Mouse (Mus musculus) heart, postnatal 14 days (tissue): ENCODE measurements around the gene Rbpj. TPM values are rescaled to one million over a fixed set of nuclear protein-coding genes. Genes with fewer than 3 reads are reported as not detected.
A peak's percentile ranks its signal among the peaks of the same experiment; 100 is the strongest.

Source experiments
- DNase-seq, 2 experiments: peaks; one replicate each; pipeline ENCODE4 v3.0.0; 2021 to 2022
- intact Hi-C: fragments of 180-260 bp; cut with DNase I; formaldehyde crosslinking; loops from one replicate; pipeline ENCODE4 v1.15.1; 2025
- total RNA-seq, 2 experiments: library from RNA; stranded (reverse); gene quantifications; 2 replicates each; pipeline ENCODE4 v1.2.3; 2021

The Rbpj gene
- total RNA-seq, 2 experiments from 2014 or later, result 28.6 to 33.9 TPM

DNA sequence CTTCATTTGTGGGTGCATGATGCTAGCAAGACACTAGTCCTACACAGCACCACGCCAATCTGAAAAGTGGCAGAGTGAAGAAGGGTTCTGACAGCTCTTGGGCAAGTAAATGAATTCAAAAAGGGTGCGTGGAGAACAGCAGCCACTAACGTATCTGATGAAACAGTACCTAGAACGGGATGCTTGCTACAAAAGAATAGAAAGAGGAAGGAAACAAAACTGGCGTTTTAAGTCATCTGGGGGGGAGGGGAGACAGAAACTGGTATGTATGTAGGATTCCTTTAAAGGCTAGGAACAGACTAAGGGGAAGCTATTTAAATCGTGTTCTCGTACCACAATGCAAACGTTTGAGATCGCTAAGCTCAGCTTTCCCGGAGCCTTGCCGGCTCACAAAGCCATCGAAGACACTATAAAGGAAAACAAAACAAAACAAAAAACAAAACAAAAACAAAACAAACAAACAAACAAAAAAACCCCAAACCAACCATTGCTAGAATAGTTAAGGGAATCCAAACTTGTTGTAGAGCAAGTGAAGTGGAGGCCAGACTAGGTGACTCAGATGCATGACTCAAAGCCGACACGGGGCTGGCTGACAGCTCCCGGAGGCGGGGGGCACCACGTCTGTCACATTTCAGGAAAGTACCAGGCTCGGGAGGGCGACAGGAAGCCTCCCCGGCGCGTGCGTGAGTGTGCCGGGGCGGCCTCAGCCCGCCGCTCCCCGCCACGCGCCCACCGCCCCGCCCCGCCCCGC is 122.6 kb downstream of the Rbpj start:
- no peak for DNase-seq
- intact Hi-C loops, result loop anchor here (2.0 kb wide), 1 partner anchor 116 kb away; no protein-coding TSS in a partner anchor

DNA sequence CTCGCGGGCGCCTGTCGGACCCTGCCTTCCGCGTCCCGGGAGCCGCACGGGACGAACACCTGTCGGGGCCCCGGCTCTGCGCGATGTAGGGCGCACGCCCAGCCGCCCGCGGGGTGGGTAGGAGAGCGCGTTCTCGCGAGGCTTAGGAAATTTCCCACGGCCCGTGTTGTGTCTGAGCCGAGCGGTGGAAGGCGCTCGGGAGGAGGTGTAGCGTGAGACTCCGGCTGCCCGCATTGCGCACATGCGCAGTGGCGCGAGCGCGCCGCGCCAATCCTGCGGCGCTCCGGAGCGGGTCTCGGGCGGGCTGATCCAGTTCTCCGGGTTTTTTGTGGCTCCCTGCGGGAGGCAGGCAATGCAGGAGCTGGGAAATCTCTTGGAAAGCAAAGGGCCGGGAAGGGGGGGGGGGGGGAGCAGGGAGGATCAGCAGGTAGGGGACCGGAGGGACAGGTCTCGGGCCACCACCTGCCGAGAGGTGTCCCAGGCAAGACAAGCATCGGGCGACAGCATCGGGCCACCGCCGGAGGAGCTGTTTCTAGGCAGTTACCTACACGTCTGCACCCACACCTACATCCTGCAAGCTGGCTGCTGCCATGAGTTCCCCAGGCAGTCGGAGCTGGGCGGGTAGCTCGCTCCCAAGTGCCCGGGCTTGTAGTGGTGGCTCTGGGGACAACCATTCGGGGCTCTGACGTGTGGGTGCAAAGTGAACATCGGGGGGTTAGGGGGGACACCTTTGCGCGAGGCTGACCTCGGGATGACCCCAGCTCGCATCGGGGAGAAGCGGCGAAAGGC is 123.4 kb downstream of the Rbpj start:
- peak; percentile 98 for DNase-seq
- intact Hi-C loops, result loop anchor here (2.0 kb wide), 1 partner anchor 117 kb away; no protein-coding TSS in a partner anchor

DNA sequence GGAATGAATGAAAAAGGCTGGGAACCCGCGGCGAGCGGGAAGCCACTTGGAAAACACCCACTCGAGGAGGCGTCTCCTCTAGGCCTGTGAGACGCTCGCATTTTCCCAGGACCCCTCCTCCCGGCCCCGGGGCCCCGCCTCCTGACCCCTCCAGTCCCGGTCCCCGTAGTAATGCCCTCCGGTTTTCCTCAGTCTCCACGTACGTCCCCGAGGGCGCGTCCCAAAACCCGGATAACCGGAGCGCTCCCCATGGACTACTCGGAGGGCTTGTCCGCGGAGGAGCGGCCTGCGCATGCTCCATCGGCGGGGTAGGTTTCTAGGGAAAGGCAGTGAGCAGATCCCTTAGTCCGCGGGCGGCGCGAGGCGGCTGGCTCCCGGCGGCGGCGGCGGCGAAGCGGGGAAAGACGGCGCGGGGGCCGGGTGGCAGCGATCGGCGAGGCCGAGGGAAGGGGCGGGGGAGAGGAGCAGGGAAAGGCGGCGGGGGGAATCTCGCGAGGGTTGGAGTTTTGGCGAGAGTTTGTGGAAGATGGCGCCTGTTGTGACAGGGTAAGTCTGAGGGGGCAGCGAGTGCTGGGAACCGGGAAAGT is 124.3 kb downstream of the Rbpj start:
- intact Hi-C loops, result loop anchor here (5.0 kb wide), 1 partner anchor 758 kb away; the partner anchor contains the start of gene Anapc4
- DNase-seq, result peak; percentile 98

DNA sequence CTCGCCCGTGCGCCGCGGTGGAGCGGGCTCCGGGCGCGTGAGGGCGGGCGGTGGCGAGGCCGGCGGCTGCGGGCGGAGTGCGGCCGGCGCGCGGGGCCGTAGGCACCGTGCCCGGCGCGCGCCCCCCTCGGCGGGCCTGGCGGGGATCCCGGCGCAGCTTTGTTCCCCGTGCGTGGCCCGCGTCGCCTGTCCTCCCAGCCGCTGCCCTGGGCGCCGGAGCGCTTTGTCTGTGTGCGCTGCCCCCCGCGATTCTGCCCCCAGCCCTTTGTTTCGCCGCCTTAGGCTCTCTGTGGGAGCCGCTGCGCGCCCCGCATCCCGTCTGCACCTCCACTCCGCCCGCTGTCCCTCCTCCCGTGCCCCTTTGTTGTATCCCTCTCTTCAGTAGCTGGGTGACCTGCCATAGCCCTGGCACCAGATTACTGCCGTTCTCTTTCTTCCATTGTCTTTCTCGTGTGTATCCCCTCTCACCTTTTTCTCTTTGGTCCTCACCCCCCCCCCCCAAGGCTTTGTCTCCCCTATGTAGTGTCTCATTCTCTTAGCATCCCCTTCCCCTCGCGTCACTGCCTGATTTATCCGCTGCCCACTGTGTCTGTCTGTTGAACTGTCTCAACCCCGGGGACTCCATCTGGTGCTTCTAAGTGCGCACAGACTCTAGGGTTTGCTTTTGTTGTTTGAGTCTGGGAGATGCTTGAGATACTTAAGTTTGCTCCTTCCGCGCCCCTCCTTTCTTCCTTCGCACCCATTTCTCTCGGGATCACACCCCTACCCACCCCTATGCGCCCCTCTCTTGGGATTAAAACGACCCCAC is 125.1 kb downstream of the Rbpj start:
- peak; percentile 8 to 32 for DNase-seq
- intact Hi-C loops, result loop anchor here (5.0 kb wide), 1 partner anchor 759 kb away; the partner anchor contains the start of gene Anapc4

DNA sequence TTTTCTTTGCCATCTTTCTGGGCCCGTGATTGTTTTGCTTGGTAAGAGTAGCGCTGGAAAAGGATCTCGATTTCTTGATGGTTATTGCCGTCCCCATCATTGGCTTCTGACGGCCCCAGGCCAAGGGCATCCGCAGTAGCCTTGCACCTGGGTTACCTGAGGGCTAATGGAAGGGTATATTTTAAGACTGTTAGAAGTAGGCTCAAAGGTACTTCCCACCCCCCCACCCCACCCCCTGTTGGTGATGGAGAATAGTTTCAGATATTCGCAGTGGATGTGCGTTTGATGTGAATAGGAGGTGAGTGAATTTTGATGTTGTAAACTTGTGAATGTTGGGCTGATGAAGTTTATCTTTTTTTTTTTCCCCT is 125.7 kb downstream of the Rbpj start:
- DNase-seq, result no peak
- intact Hi-C loops, result loop anchor here (5.0 kb wide), 1 partner anchor 759 kb away; the partner anchor contains the start of gene Anapc4

DNA sequence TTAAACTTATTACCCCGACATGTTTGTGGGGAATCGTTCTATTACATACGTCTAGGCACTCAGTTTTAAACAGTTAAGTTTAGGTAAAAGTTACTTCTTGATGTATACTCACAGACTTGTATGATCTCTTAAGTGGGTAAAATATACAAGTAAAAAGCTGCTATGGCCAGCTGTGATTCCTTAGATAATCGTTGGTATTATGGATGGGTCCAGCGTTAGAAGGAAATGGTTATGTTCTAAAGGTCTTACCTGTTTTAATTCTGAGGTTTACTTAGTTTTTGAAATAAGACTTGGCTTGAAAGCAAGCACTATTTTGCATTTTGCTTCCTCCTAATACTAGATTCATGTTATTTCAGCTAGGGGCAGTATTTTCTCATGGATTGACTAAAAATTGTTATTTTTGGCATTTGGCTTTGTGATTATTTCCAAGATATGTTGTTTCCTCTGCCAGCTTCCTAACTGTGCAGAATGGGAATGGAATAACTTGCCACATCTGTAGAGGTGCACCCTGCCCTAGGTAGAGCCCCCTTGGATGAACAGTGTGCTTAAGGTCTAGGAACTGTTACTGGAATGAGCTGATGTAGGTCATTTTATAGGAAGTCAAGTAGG is 127.2 kb downstream of the Rbpj start:
- DNase-seq, result no peak
- intact Hi-C loops, result loop anchor here (5.0 kb wide), 1 partner anchor 761 kb away; the partner anchor contains the start of gene Anapc4

DNA sequence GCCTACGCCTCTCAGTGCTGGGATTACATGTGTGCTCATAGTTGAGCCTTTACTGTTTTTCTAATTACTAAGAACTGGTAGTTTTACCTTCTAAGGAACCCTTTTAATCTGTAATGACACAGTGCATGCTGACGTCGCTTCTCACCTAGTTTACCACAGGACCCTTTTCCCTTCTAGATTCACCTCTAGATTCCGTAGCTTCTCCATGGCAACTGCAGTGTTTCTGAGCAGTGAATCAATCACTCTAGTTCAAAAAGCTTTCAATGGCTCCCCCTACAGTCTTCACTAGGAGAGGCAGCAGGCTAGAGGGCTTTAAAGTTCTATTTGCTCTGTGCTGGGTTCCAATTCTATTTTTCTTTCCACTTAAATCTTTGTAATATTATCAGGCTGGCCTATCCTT is 128.3 kb downstream of the Rbpj start:
- DNase-seq, result peak; percentile 15 to 37
- intact Hi-C loops, result loop anchor here (2.0 to 5.0 kb wide), 2 partner anchors 239 to 762 kb away; partner anchors contain the start of gene Anapc4

DNA sequence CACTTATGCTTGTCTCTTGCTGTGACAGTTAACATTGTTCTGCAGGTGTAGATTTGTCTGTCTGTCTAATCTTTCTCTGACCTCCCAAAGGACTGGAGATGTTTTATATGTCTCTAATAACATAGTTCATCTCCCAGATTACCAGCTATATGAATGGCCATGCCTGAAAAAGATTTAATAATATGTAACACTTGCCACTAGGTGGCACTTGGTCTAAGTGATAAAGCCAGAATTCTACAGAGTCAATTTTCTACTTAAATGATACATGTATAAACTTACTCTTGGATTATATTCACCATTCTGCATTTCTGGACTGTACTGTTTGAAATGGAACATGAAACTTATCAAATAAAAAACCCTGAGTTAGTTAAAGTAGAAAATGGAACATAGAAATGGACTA is 132.6 kb downstream of the Rbpj start:
- no peak for DNase-seq
- intact Hi-C loops, result no loop called here

DNA sequence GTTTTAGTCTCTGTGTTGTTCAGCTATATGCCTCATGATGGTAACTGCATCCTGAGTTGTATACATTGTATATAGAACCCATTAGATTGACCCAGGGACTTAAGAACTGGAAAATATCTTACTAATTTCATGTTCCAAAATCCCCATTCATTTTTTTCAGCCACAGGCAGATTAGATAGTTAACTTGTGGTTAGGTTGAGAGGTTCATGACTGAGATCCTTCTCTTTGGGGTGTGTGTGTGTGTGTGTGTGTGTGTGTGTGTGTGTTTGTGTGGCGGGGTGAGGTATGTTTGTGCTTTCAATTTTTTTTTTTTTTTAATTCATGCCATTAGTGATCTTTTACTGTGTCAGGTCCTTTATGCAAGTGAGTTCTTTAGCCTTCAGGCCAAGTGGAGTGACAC is 133.2 kb downstream of the Rbpj start:
- intact Hi-C loops, result no loop called here
- DNase-seq, result no peak

DNA sequence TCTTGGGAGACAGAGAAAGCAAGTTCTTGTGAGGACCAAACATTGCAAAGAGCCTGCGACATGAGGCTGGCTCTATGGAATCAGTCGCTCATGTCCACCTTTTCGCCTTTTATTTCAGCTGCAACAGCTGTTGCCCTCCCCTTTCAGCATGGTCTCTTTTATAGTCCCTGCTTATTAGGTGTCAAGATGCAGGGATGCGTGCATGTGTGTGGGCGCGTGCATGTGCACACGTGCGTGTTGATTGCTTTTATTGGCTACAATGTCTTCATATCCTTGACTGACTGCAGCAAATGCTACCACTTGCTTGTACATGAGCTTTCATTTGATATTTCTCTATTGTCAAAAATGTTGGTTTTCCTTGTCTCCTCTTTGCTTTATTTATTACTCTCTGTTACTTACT is 136.2 kb downstream of the Rbpj start:
- intact Hi-C loops, result no loop called here
- no peak for DNase-seq

DNA sequence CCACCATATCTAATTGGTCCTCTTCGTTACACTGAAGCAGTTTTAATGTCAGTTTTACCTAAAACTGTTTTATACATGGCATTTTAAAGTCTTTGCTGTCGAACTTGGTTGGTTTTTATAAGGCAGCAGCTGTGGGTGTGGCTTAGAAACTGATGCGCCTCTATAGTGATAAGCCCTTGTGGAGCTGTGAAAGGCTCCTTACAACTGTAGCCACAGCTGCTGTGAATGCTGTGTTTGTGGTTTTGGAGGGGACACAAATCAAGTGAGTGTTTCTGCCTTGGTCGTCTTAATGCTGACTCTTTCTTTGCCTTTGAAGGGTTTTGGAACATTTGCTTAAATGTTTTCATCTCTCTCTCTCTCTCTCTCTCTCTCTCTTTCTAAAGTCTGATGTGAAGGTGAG is 139.5 kb downstream of the Rbpj start:
- intact Hi-C loops, result no loop called here
- DNase-seq, result no peak

DNA sequence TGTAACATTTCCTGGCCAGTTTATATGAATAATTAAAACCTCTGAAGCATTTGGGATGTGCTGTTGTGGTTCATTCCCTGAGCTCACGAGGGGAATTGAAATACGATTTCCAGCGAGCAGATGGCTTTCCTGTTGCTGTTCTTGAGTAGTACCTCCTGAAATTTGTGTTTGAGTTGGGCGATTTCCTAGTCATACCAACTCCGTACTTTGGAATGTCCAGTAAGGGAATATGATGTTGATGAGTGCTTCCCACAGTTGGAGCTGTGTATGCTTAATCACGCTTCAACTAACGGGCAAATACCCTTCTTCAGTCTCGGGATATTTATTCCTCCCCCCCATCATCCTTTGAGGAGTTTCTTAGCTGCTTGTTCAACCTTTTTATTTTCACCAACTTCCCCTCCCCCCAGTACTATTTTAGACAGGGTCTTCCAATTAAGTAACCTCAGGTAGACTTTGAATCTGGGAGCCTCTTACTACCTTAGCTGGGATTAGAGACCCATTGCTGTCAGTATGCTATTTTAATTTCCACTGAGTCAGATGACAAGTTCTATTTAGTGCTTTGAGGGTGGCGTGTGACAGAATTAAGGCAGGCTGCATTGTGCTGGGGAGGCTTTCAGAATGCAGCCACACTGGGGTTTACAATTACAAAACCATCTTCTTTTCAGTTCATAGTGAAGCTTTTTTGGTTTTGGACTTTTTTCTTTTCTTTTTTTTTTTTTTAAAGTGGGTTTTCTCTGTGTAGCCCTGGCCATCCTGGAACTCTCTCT is 141.5 kb downstream of the Rbpj start:
- intact Hi-C loops, result no loop called here
- no peak for DNase-seq

DNA sequence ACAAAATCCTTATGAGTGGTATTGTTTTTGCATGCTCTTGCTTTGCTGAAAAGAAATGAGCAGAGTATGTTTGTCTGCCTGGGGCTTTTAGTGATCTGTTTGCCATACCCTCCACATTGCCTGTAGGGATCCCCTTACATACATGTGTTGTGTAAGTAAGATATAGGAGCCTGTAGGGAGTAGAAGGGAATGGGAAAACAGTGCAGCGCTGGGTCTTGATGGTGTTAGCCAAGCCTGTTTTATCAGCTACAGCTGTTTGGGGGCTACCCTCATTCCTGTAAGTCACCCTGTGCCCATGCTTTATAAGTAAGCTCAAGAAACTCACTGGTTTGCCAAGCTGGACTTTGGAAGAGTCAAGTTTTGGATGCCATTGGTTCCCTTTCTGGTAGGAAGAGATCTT is 152.9 kb downstream of the Rbpj start:
- intact Hi-C loops, result no loop called here
- no peak for DNase-seq

DNA sequence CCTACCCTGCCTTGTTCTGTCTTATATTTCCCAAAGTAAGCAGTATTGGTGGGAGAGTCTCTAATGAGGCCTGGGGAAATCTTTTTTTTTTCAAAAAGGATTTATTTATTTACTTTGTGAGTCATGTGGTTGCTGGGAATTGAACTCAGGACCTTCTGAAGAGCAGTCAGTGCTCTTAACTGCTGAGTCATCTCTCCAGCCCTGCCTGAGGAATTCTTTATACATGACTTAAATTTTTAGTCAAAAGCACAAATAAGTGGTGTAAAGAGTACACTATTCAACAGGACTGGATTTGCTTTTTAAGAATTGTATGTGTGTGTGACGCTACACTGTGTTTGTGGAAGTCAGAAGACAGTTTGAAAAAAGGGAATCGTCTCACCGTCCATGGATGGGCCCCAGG is 166.1 kb downstream of the Rbpj start:
- no peak for DNase-seq
- intact Hi-C loops, result no loop called here

DNA sequence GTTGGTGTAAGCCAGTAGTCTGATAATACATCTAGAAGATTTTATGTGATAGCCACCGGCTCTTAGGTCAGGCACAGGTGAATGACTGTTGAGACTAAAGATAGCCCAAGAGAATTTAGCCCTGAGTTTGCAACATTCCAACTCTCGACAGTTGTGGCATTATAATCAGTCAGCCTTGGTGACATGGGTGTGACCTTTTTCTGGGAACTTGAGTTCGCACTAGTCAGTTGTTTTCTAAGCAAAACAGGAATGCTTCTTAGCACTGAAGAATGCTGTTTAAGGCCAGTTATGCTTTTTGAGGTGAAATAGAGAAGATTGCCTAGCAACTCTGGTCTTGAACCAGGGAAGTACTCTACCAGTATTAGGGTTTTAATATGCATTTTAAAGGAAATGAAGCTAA is 170.8 kb downstream of the Rbpj start:
- DNase-seq, result no peak
- intact Hi-C loops, result no loop called here

DNA sequence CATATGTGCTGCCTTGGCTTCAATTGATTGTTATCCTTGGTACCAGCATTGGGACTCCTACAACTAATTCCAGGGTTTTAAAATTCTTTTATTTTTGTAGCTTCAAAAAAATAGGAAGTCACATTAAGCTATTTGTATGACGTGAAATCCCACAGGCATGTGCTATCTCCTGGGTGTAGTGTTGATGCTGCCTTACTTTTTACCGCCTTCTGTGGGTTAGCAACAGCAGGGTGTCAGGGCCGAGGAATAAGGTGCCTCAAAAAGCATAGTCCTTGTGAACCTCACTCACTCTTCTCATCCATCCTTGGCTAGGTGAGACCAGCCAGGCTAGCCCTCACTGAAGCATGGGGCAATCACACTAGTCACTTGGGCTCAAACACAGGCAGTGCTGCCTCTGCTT is 171.3 kb downstream of the Rbpj start:
- intact Hi-C loops, result no loop called here
- DNase-seq, result no peak

DNA sequence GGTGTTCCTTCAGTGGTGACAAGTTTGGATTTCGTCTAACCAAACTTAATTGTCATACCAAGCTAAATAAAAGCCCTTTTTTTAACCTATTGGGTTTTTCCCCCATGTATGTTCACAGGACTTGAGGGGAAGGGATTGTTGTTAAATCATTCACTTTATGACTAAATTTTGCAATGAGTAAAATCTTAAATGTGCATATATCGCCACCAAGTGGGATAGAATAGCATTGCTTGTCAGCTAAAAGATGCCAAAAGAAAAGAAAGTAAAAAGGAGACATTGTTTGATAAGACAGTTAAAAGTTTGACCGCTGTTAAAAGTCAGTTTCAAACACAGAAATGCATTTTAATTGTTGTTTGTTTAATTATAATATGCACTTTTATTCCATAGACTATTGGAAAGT is 172.7 kb downstream of the Rbpj start:
- DNase-seq, result peak in 1 of 2 experiments; percentile 21
- intact Hi-C loops, result loop anchor here (1.0 to 2.0 kb wide), 2 partner anchors 42 to 283 kb away; no protein-coding TSS in a partner anchor

DNA sequence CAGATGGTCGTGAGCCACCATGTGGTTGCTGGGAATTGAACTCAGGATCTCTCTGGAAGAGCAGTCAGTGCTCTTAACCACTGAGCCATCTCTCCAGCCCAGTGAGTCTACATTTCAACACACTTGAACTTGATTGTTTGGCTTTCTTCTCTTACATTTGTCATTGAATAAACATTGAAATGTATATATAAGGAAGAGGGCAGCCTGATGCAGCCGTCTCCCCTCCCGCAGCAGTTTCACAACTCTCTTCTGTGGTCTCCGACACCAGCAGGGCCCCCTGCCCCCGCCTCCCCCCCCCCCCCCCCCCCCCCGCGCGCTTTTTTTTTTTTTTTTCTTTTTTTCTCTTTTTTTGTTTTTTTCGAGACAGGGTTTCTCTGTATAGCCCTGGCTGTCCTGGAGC is 180.7 kb downstream of the Rbpj start:
- no peak for DNase-seq
- intact Hi-C loops, result no loop called here

DNA sequence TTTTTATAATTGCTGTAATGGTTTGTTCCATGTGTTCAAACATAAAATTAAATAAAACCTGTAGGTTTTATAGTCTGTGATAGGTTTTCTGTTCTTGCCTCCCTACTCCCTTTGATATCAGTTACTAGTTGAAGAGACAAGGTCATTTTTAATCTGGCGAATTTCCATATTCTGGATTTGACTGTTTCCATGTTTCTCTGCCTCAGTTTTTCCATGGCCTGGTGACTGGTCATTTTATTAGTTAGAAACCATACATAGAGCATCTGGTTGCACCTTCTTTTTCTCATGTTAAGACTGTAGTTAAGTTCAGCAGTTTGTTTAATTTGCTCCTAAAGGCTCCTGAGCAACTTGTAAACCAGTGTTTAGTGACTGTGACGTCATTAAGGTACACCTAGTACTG is 181.4 kb downstream of the Rbpj start:
- intact Hi-C loops, result no loop called here
- DNase-seq, result no peak
